In genomic region chr8:9211751-9212150, GRCm38 (mm10) we compare ENCODE assay signal across 26 mouse cellular contexts.
DNase-seq lines count a peak whose midpoint lies in the region; ATAC-seq lines count a peak whose summit lies in the region.
"Had no signal": no experiment of that assay in that cellular context is flagged by ENCODE, and none has a peak within 500 bp of the region (broad histone marks: within the 10 kb centered on the region; RNA-seq: fewer than 3 reads in every experiment).

No protein-coding gene starts in this region.

- no peak overlapping the region for H3K4me2 ChIP-seq in forebrain, embryonic 11.5 days (ENCODE audit: low read depth, low read length, severe bottlenecking)
- no peak overlapping the region for H3K4me2 ChIP-seq in intestine, embryonic 14.5 days (ENCODE audit: low read length)
- H3K4me2 ChIP-seq in intestine, embryonic 15.5 days (replicated peaks): no peak overlapping the region
- H3K4me2 ChIP-seq: embryonic facial prominence, embryonic 13.5 days; embryonic facial prominence, embryonic 15.5 days; forebrain, embryonic 12.5 days had no signal

- ATAC-seq in forebrain, embryonic 11.5 days (replicated peaks; ENCODE audit: low FRiP score): no peak
- no peak for ATAC-seq in intestine, embryonic 14.5 days (replicated peaks; ENCODE audit: low FRiP score, low TSS enrichment, low read depth)
- no peak for ATAC-seq in intestine, embryonic 15.5 days
- ATAC-seq: CD4-positive, CD25-positive, alpha-beta regulatory T cell, adult 4 months; forebrain, embryonic 14.5 days; forebrain, embryonic 16.5 days had no signal

- DNase-seq in forebrain, embryonic 11.5 days (ENCODE audit: low spot score): peak; percentile 11
- no peak for DNase-seq in forebrain, embryonic 10.5 days (ENCODE audit: extremely low spot score, low spot score)
- DNase-seq in intestine, embryonic 14.5 days (ENCODE audit: low spot score): peak; percentile 33
- DNase-seq in ZHBTc4 (ENCODE audit: low read depth, low spot score): peak; percentile 37
- no peak for DNase-seq in neural tube, embryonic 10.5 days (ENCODE audit: extremely low spot score, low spot score)
- DNase-seq in adrenal gland, postnatal 14 days: no peak
- DNase-seq: adrenal gland, adult 2 months; adrenal gland, postnatal 10 days; adrenal gland, postnatal 36 days; B cell, adult 2 months; cerebellum, adult 11 months; cerebellum, adult 18-20 months; cerebellum, adult 8-10 months; cerebellum, adult 9-11 months; cerebellum, postnatal 14 days; cerebellum, postnatal 36 days; embryo, embryonic 11 days had no signal

- H3K9ac ChIP-seq in forebrain, embryonic 11.5 days (ENCODE audit: low read length): no peak overlapping the region
- H3K9ac ChIP-seq in intestine, embryonic 14.5 days (ENCODE audit: low read length): no peak overlapping the region
- H3K9ac ChIP-seq in intestine, embryonic 15.5 days: no peak overlapping the region
- H3K9ac ChIP-seq: embryonic facial prominence, embryonic 13.5 days; embryonic facial prominence, embryonic 15.5 days; forebrain, embryonic 12.5 days had no signal

- no peak overlapping the region for H3K27ac ChIP-seq in forebrain, embryonic 11.5 days (ENCODE audit: low read depth, low read length)
- no peak overlapping the region for H3K27ac ChIP-seq in forebrain, embryonic 10.5 days
- no peak overlapping the region for H3K27ac ChIP-seq in intestine, embryonic 14.5 days (ENCODE audit: low read depth)
- H3K27ac ChIP-seq in intestine, embryonic 15.5 days: no peak overlapping the region
- H3K27ac ChIP-seq: embryonic facial prominence, embryonic 13.5 days; embryonic facial prominence, embryonic 15.5 days; forebrain, embryonic 12.5 days had no signal

- H3K27me3 ChIP-seq in forebrain, embryonic 11.5 days (ENCODE audit: control insufficient read depth, insufficient read depth, low read length): no peaks in the 10 kb centered on the region
- H3K27me3 ChIP-seq in forebrain, embryonic 10.5 days (ENCODE audit: poor library complexity, severe bottlenecking): no peaks in the 10 kb centered on the region
- no peaks in the 10 kb centered on the region for H3K27me3 ChIP-seq in intestine, embryonic 14.5 days (replicated peaks; ENCODE audit: control insufficient read depth, insufficient read depth, low read length)
- no peaks in the 10 kb centered on the region for H3K27me3 ChIP-seq in intestine, embryonic 15.5 days (replicated peaks)
- H3K27me3 ChIP-seq: CH12.LX; embryonic facial prominence, embryonic 13.5 days; embryonic facial prominence, embryonic 15.5 days; forebrain, embryonic 12.5 days had no signal

- no peaks in the 10 kb centered on the region for H3K9me3 ChIP-seq in forebrain, embryonic 11.5 days (ENCODE audit: control insufficient read depth, low read length)
- H3K9me3 ChIP-seq in forebrain, embryonic 10.5 days: peaks cover 3% of the 10 kb centered on the region; the same call in 1 of the 2 replicates
- no peaks in the 10 kb centered on the region for H3K9me3 ChIP-seq in intestine, embryonic 14.5 days (ENCODE audit: control insufficient read depth, low read length)
- H3K9me3 ChIP-seq in intestine, embryonic 15.5 days: no peaks in the 10 kb centered on the region
- H3K9me3 ChIP-seq: embryonic facial prominence, embryonic 13.5 days; embryonic facial prominence, embryonic 15.5 days; forebrain, embryonic 12.5 days had no signal

- no peaks in the 10 kb centered on the region for H3K4me1 ChIP-seq in forebrain, embryonic 11.5 days (replicated peaks; ENCODE audit: control insufficient read depth, insufficient read depth, low read length)
- H3K4me1 ChIP-seq in forebrain, embryonic 10.5 days: peaks cover 5% of the 10 kb centered on the region; the same call in 1 of the 2 replicates
- H3K4me1 ChIP-seq in intestine, embryonic 14.5 days (replicated peaks; ENCODE audit: control insufficient read depth, insufficient read depth, low read length): no peaks in the 10 kb centered on the region
- no peaks in the 10 kb centered on the region for H3K4me1 ChIP-seq in intestine, embryonic 15.5 days (replicated peaks)
- H3K4me1 ChIP-seq: embryonic facial prominence, embryonic 15.5 days; forebrain, embryonic 12.5 days had no signal

- WGBS in forebrain, embryonic 11.5 days: 72% methylated on average over 4 of the region's 4 CpGs
- 72% methylated on average over 4 of the region's 4 CpGs for WGBS in forebrain, embryonic 10.5 days
- WGBS in intestine, embryonic 14.5 days: 68% methylated on average over 4 of the region's 4 CpGs
- 57% methylated on average over 4 of the region's 4 CpGs for WGBS in intestine, embryonic 15.5 days

- no peaks in the 10 kb centered on the region for H3K36me3 ChIP-seq in forebrain, embryonic 11.5 days (ENCODE audit: control insufficient read depth, insufficient read depth, low read length)
- H3K36me3 ChIP-seq in forebrain, embryonic 10.5 days (replicated peaks): no peaks in the 10 kb centered on the region
- H3K36me3 ChIP-seq in intestine, embryonic 14.5 days (ENCODE audit: control insufficient read depth, insufficient read depth, low read length): no peaks in the 10 kb centered on the region
- H3K36me3 ChIP-seq in intestine, embryonic 15.5 days: no peaks in the 10 kb centered on the region
- H3K36me3 ChIP-seq: embryonic facial prominence, embryonic 13.5 days; embryonic facial prominence, embryonic 15.5 days; forebrain, embryonic 12.5 days had no signal

- H3K4me3 ChIP-seq in forebrain, embryonic 11.5 days (ENCODE audit: low read depth, low read length): no peak overlapping the region
- no peak overlapping the region for H3K4me3 ChIP-seq in forebrain, embryonic 10.5 days
- H3K4me3 ChIP-seq in intestine, embryonic 14.5 days (ENCODE audit: low read depth, low read length): no peak overlapping the region
- no peak overlapping the region for H3K4me3 ChIP-seq in intestine, embryonic 15.5 days (replicated peaks)
- H3K4me3 ChIP-seq: embryonic facial prominence, embryonic 13.5 days; embryonic facial prominence, embryonic 15.5 days; erythroblast, embryonic 14.5 days; forebrain, embryonic 12.5 days had no signal

Comparison
In these comparisons a context has a peak if more than half of its experiments do, and no peak if none do; other contexts are left out.
1. DNase-seq: peak in forebrain, embryonic 11.5 days (single experiment), intestine, embryonic 14.5 days (single experiment) and ZHBTc4 (single experiment); none in forebrain, embryonic 10.5 days (single experiment), neural tube, embryonic 10.5 days (single experiment) and adrenal gland, postnatal 14 days (single experiment).